Mouse (Mus musculus) E14TG2a.4 (cell line): ENCODE measurements at regions not wholly inside any gene's neighbourhood (a gene's known extent, or its start where the extent isn't known, plus 50 kb on each side); places are given as distances from the start of the nearest gene placed in this dataset.

Experiments used
- CTCF ChIP-seq: conservative IDR thresholded peaks from 2 replicates; pipeline ENCODE4 v1.5.1; 2014; ENCODE audit warnings: low read length
- NANOG ChIP-seq: IDR thresholded peaks from 2 replicates; pipeline ENCODE4 v1.6.1; 2014; ENCODE audit warnings: borderline replicate concordance, low read length, mixed read lengths
- POU5F1 ChIP-seq: IDR thresholded peaks from 2 replicates; pipeline ENCODE4 v1.6.1; 2014; ENCODE audit warnings: low read length, borderline replicate concordance

DNA sequence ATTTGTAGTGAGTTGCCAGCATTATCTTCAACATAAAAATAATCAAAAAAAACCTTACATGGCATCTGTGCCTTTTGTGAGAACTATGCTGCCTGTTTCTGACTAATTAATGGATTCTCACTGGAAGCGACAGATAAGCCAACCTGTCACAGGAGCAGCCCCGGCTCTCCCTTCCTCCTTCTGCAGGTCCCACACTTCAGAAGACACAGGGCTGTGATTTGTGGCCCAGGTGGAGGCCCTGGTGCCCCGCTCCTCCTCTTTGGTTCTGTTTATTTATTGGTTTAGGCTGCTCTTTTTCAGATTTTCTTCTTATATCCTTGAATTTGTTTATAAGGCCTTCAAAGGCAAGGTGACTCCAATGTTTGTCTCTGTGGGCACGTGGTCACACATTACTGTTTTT, 80.0 kb upstream of the Rasgrp1 start:
- TF ChIP-seq CTCF (no peak), POU5F1 (no peak), NANOG (no peak)
